Mouse (Mus musculus): ENCODE results near the gene Fgfr2. TPM values are rescaled to one million over a fixed set of nuclear protein-coding genes. Genes with fewer than 3 reads are reported as not detected.

Fgfr2 gene
- total RNA-seq, 1 experiment: 37.5 TPM

DNA sequence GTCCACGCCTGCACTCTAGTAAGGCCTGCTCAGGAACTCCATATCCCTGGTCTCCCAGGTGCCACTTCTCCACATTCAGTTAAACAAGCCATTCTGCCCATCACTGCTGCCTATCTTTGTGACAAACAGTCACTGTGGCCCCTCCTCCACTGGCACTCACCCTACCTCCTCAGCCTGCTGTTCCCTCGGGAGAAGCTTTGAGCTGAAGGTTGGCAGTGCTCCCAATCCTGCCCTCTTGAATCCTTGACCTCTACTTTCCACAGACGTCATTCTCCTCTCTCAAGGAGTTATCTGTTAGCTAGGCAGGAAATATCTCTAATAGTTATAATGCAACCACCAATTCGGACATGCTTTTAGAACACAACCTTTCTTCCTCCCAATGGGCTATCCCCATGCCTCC, 3008.7 kb downstream of the Fgfr2 start:
- in situ Hi-C loops (cut with MboI; ENCODE audit: low sequenced_read_pairs in 2 of 2, unreplicated experiment in 2 of 2): no loop called here
- DNase-seq (ENCODE audit: low read depth, low spot score): no peak

More for the DNA sequence above, 3008.7 kb downstream of the Fgfr2 start:
- Histone ChIP-seq H3K9ac (ENCODE audit: insufficient read depth, low read depth, low read length, poor library complexity, severe bottlenecking) (no peak overlapping the region), H3K27ac (ENCODE audit: insufficient read depth, low read depth, low read length, poor library complexity, severe bottlenecking) (no peak overlapping the region), H3K4me1 (ENCODE audit: control insufficient read depth in 2 of 2, insufficient read depth in 2 of 2, low read length in 2 of 2, poor library complexity in 1 of 2) (no peaks in the 10 kb centered on the region), H3K9me3 (ENCODE audit: control insufficient read depth, insufficient read depth, low read depth, low read length) (no peaks in the 10 kb centered on the region), H3K36me3 (ENCODE audit: control insufficient read depth, insufficient read depth, low read length, poor library complexity, severe bottlenecking) (no peaks in the 10 kb centered on the region), H3K4me3 (ENCODE audit: insufficient read depth in 1 of 2, low read depth in 1 of 2, low read length in 2 of 2, poor library complexity in 1 of 2, severe bottlenecking in 1 of 2) (no peak overlapping the region)
- TF ChIP-seq HCFC1 (IDR thresholded peaks at IDR 0.05; ENCODE audit: borderline replicate concordance, insufficient read depth, low read length) (no peak), ZNF384 (IDR thresholded peaks at IDR 0.05; ENCODE audit: low read depth, low read length) (no peak), CHD2 (IDR thresholded peaks at IDR 0.05; ENCODE audit: low read depth, low read length) (no peak)

Other genes with a start within 250 kb of the Fgfr2 start
- 17.5 and 19.3 TPM in 2 replicates for gene Zranb1, start 192.2 kb downstream of the Fgfr2 start, total RNA-seq (2012; rRNA removed)
- 241 and 381 TPM in 2 replicates for gene Ctbp2, start 1.0 kb upstream of the Fgfr2 start, total RNA-seq (2012; rRNA removed)